Mouse (Mus musculus) lung, postnatal 10 days (tissue): ENCODE results near the gene Enoph1.

Source experiments
- DNase-seq: peaks from one replicate; pipeline ENCODE4 v3.0.0; 2021

The Enoph1 gene

DNA sequence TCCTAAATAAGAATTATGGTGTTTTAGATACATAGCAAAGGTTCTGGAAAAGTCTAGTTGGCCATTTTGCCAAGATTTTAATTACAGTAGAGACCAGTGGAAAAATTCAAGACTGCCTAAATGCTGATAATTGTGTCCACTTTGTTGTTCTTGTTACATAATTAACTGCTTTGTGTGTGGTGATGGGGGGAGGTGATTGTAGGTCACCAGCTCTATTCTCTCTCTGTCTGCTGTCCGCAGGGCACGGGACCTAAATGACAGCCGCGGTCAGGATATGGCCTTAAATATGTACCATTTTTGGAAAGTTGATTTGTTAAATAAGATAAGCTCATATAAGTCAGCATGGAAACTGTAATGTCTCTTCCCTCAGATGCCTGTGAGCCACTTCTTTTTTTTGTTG, 1.5 kb downstream of the Enoph1 start:
- DNase-seq = no peak

DNA sequence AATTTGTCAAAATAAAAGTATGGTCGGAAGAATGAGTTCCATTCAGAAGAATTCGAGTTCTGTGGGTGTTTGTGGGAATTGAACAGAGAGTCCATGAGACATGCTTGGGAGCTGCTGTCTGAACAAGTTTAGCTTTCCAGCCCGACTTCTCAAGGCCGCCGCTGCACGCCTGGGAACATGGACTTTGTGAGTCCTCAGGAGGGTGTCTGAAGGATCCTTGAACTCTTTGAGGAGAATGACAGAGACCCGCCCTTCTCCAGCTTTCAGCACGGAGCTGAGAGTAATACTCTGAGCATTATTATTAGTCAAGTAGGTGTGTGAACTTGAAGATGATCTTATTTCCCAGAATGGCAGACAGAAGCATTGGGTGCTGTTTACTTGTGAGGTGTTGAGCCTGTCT, 2.7 kb downstream of the Enoph1 start:
- no peak for DNase-seq

DNA sequence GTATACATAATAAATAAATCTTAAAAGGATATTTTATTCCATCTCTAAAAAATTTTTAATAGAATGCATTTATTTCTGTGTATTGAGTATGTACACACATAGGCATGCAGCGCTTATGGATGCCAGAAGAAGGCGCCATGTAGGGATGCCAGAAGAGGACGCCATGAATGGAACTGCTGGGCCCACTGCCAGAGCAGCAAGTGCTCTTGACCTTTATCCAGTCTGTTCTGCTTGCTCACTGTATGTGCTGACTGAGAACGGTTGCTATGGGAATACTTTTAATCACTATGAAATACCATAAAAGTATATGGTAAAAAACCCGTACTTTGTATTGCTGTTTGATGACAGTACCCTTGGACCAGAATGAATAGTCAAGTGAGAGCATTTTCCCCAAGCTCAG, 3.6 kb downstream of the Enoph1 start:
- DNase-seq = peak; percentile 71

GRCm38 (mm10) chr5:100044030-100044429, 4.2 kb downstream of the Enoph1 start:
- DNase-seq = no peak

DNA sequence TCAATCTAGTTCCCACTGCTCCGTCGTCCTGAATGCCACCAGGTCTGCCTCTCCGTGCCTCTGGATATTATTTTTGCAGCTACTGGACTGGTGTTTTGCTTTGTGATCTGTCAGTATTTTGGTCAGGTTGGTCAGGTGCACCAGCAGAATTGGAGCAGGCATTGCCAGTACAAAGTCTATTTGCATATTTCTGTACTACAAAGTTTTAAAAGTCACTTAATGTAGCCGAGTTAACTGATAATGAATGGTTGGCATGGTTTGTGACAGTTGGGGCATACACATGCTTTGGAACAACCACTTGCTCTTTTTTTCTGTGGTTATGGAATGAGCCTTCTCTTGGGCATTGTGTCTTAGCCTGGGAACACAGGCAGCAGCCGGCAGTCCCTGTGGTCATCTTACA, 4.8 kb downstream of the Enoph1 start:
- no peak for DNase-seq

- no peak for DNase-seq
Observed at GRCm38 (mm10) chr5:100046096-100046495, 6.3 kb downstream of the Enoph1 start.

GRCm38 (mm10) chr5:100047143-100047640, 7.4 kb downstream of the Enoph1 start:
- no peak for DNase-seq

- peak; percentile 58 for DNase-seq
Observed at GRCm38 (mm10) chr5:100047871-100048270, 8.1 kb downstream of the Enoph1 start.

- DNase-seq = no peak
Observed at GRCm38 (mm10) chr5:100049904-100050303, 10.1 kb downstream of the Enoph1 start.

GRCm38 (mm10) chr5:100052728-100053127, 12.9 kb downstream of the Enoph1 start:
- DNase-seq = no peak

DNA sequence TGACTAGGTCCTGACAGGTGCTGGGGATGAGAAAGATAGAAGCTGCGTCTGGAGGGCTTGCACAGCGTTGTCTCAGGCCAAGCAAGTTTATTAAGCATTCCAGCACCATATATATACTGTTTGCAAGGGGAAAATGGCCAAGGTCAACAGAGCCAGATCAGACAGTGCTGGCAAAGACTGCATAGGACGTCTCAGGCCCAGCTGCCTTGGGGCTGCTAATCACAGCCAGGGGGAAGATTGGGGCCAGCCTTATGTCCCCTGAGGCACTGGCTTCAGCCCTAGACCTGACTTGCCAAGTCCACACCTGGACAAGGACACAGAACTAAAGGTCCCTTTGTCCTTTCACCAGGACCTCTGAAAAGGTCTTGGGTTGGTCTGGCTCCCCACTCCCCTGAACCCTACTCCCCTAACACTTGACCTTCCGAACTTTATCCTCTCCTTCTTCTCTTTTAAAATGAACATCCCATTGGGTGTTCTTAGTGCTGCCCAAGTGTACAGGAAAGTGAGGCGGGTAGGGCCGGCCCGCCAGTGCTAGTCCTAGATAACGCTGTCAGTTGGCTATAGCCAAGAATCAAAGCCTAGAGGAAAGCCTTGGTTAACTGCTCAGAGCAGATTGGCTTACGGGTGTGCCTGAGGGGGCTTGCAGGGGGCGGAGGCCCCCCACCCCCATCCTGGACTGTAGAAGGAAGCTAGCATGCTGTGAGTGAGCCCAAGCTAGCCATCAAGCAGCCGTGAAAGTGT, 15.2 kb downstream of the Enoph1 start:
- no peak for DNase-seq

- no peak for DNase-seq
Observed at GRCm38 (mm10) chr5:100055866-100056369, 16.1 kb downstream of the Enoph1 start.

GRCm38 (mm10) chr5:100057461-100058209, 17.9 kb downstream of the Enoph1 start:
- no peak for DNase-seq

GRCm38 (mm10) chr5:100058729-100059128, 18.9 kb downstream of the Enoph1 start:
- no peak for DNase-seq

DNA sequence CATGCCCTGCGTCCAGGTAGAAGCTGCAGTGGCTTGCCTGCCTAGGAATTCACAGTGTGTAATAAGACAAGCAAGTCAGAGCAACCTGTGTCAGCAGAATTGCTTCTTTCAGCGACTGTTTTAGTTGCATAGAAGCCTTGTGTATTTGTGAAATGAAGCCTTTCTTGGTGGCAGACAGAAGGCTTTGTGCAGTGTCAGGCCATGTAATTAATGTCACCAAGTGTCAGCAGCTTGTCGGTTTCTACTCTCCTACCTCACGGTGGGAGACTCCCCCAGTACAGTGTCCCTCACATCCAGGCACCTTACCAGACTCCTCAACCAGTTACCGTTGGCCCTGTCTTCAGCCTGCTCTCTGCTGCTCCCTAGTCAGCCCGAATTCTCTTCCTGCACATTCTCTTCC, 19.5 kb downstream of the Enoph1 start:
- no peak for DNase-seq

GRCm38 (mm10) chr5:100060876-100061275, 21.1 kb downstream of the Enoph1 start:
- DNase-seq = no peak

DNA sequence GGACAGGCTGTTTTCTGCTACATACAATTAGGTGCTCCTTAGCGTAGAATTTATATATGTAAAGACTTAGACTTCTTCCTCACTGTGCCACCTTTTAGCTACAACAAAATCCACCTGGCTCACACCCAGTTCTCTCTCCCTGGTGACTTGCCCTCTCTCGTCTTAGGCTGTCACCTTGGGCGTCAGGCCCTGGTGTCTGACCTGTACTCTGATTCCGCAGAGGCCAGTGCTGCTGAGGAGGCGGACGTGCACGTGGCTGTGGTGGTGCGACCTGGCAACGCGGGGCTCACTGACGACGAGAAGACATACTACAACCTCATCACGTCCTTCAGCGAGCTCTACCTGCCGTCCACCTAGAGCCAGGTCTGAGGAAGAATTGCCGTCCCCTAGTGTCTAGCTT, 27.8 kb downstream of the Enoph1 start:
- no peak for DNase-seq

DNA sequence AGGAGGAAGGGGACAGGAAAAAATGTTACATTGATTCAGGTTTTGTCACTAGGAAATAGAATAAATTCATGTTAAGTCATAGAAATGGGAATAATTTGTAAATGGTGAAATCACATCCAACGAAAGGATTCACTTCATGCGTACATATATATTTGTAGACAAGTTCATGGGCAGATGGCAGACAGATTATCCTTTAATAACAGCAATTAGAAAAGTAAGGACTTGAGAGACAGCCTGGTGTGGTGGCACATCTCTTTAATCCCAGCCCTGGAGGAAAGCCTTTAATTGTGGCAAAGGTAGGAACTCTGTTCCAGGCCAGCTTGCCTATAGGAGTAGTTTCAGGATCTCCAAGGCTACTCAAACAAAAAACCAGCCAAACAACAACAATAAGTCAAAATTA, 29.7 kb downstream of the Enoph1 start:
- no peak for DNase-seq

DNA sequence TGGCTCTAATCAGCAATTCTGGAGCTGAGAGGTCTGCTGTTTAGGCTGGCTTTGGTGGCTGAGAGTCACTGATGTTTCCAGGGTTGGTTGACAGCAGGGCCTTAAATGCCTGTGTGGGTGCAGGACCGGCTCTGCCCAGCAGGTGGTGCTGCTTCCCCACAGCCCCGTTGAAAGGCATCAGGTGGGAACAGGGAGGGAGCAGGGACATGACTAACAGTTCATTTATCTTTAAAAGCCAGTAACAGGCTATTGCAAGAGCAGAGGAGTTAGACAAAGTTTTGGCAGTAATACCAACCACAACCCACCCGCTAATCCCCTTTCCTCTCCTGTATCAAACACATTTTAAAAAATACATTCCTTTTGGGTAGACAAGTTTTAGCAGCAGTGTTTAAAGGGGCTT, 30.5 kb downstream of the Enoph1 start:
- peak; percentile 89 for DNase-seq

DNA sequence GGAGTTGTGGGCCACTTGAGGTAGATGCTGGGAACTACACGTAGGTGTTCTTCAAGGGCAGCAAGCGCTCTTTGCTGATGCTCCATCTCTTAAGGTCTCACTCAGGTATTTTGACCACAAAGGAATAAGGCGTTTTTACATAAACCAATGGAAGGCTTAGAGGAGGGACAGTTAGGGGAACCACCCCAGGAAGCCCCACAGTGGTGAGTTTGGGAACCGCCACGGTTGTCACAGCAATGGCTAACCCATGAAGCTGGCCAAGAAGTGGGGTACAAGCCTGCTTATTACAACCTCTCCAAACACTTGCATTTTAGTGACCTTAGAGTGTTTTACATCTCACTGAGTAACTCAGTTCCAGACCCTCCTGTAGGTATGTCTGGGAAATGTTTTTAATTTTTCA, 31.8 kb downstream of the Enoph1 start:
- peak; percentile 34 for DNase-seq

DNA sequence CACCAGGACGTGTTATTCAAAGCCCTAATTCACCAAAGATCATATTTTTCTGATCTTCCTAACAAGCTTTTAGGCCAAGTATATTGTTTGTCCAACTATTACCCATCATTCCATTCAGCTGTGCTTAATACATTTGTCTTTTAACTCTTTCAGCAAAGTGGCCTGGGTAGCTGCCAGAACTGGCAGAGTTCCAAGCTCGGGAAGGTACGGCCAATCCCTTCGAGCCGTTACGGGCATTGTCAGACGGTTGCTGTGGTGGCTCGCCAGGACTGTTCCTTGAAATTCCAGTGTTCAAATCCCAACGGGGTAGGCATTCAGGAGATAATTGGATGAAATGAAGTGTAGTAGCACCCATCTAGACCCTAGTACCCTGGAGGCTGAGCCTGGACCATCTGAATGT, 32.8 kb downstream of the Enoph1 start:
- no peak for DNase-seq

DNA sequence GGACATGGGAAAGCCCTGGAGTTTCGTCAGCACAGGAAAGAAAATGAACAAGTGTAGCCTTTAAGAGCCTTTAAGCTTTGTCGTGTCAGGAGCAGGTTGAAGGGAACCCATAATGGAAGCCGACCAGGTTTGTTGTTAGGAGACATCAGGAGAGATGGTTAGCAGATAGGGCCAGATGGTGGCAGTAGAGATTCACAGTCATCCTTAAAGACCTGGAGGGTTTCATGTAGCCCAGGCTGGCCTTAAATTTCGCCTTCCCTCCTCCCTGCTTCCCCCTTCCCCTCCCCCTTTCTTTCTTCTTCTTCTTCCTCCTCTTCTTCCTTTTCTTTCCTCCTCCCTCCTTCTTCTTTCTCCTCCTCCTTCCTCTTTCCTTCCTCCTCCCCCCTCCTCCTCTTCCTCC, 34.8 kb downstream of the Enoph1 start:
- DNase-seq = peak; percentile 24

DNA sequence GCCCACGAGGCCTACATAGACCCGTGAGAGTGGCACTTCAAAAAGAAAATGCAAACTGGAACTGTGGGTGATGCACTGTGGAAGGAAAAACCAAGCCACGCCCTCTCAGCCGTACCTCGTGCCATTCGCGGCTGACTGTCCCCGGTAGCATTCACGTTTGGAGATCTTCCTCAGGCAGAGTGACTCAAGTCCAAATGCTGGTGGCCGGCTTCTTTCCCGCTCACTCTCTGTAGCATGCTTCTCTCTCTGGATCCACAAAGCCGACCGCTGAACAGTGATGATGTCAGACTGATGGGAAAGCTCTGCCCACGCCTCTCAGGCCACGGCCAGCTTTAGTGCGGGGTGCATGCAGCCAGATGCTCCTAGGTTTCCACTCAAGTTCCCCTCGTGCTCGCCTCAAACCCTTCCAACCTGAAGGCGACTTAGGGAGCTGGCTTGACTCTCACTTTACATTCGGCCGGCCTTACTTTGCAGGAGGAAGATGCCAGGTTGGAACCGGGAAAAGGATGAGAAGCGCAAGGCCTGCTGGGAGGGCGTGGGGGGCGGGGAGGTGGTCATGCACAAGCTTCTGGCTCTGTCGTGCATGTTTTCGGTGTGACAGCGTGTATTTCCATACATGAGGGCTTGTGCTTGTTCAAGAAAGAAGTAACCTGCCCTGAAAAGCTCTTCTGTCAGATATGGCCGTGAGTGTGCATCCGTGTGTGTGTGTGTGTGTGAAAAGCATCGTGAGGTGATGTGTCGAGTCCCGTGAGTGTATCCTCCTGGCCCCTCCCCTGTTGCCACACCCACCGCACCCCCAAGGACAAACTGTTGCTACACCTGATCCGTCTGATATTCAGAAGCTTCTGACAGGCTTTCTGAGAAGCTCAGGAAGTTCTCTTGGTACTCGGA, 39.5 kb downstream of the Enoph1 start:
- peak; percentile 31 for DNase-seq
